Mouse (Mus musculus) ES-Bruce4 (cell line): ENCODE measurements around the gene Arid1b. TPM values are rescaled to one million over a fixed set of nuclear protein-coding genes. Genes with fewer than 3 reads are reported as not detected.

Experiments
- H3K27ac ChIP-seq: 2 replicates; pipeline ENCODE4 v1.5.1; 2012; ENCODE audit warnings: low read length, inconsistent platforms; ENCODE audit not compliant: insufficient read depth
- H3K27me3 ChIP-seq: 2 replicates; pipeline ENCODE4 v1.6.1; 2012; ENCODE audit warnings: mild to moderate bottlenecking, low read length, inconsistent platforms; ENCODE audit not compliant: control insufficient read depth, poor library complexity, insufficient read depth, severe bottlenecking
- H3K36me3 ChIP-seq: 2 replicates; pipeline ENCODE4 v1.6.1; 2012; ENCODE audit warnings: inconsistent platforms, mild to moderate bottlenecking, low read length, moderate library complexity; ENCODE audit not compliant: control insufficient read depth, poor library complexity, insufficient read depth, severe bottlenecking
- H3K4me1 ChIP-seq: one replicate; pipeline ENCODE4 v1.8.1; 2011; ENCODE audit warnings: low read length; ENCODE audit not compliant: control insufficient read depth, insufficient read depth
- H3K4me3 ChIP-seq: 2 replicates; pipeline ENCODE4 v1.5.1; 2011; ENCODE audit warnings: low read depth, mild to moderate bottlenecking, low read length
- H3K9ac ChIP-seq: 2 replicates; pipeline ENCODE4 v1.6.1; 2012; ENCODE audit warnings: low read depth, mild to moderate bottlenecking, inconsistent platforms; ENCODE audit not compliant: poor library complexity, severe bottlenecking
- H3K9me3 ChIP-seq: replicated peaks from 2 replicates; pipeline ENCODE4 v1.6.1; 2012; ENCODE audit warnings: mild to moderate bottlenecking, low read length, inconsistent platforms; ENCODE audit not compliant: control insufficient read depth, poor library complexity, insufficient read depth, severe bottlenecking
- CTCF ChIP-seq: IDR thresholded peaks from one replicate; pipeline ENCODE4 v1.8.1; 2011; ENCODE audit warnings: low read depth, low read length
- EP300 ChIP-seq: IDR thresholded peaks from 2 replicates; pipeline ENCODE4 v1.6.1; 2011; ENCODE audit warnings: low read depth, low read length; ENCODE audit not compliant: insufficient read depth
- POLR2A ChIP-seq: IDR thresholded peaks from one replicate; pipeline ENCODE4 v1.8.1; 2011; ENCODE audit warnings: low read length; ENCODE audit not compliant: insufficient read depth
- polyA plus RNA-seq: library from polyadenylated mRNA; stranded (reverse); fragments of >200 nt; gene quantifications from 2 replicates; pipeline ENCODE4 v1.2.4, GENCODE M21; 2011; ENCODE audit warnings: low read depth; ENCODE audit not compliant: missing spikeins, insufficient read depth, insufficient read length

Arid1b gene
- polyA plus RNA-seq, 1 experiment, result 20.4 TPM

- no peaks in the 10 kb centered on the region for H3K9me3 ChIP-seq
- no peak overlapping the region for H3K4me3 ChIP-seq
- TF ChIP-seq CTCF (peak; percentile 54), POLR2A (no peak), EP300 (no peak)
- H3K4me1 ChIP-seq, result peaks cover 4% of the 10 kb centered on the region
- no peaks in the 10 kb centered on the region for H3K27me3 ChIP-seq
- no peak overlapping the region for H3K27ac ChIP-seq
- H3K9ac ChIP-seq, result no peak overlapping the region
- H3K36me3 ChIP-seq, result no peaks in the 10 kb centered on the region
Observed at GRCm38 (mm10) chr17:5026578-5026977, 32.4 kb downstream of the Arid1b start.

GRCm38 (mm10) chr17:5029148-5029547, 35.0 kb downstream of the Arid1b start:
- Histone ChIP-seq H3K9me3 (no peaks in the 10 kb centered on the region), H3K9ac (no peak overlapping the region), H3K36me3 (no peaks in the 10 kb centered on the region), H3K27me3 (no peaks in the 10 kb centered on the region), H3K4me1 (peaks cover 4% of the 10 kb centered on the region), H3K27ac (no peak overlapping the region), H3K4me3 (no peak overlapping the region)
- TF ChIP-seq EP300, result no peak
- peak; percentile 16 for TF ChIP-seq CTCF

GRCm38 (mm10) chr17:5030290-5030689, 36.2 kb downstream of the Arid1b start:
- Histone ChIP-seq H3K4me1 (peaks cover 4% of the 10 kb centered on the region), H3K9me3 (no peaks in the 10 kb centered on the region), H3K27me3 (no peaks in the 10 kb centered on the region), H3K27ac (no peak overlapping the region), H3K4me3 (no peak overlapping the region), H3K36me3 (no peaks in the 10 kb centered on the region), H3K9ac (no peak overlapping the region)
- no peak for TF ChIP-seq POLR2A

- no peak overlapping the region for H3K27ac ChIP-seq
- peaks cover 4% of the 10 kb centered on the region for H3K4me1 ChIP-seq
- no peaks in the 10 kb centered on the region for H3K36me3 ChIP-seq
- no peak overlapping the region for H3K4me3 ChIP-seq
- H3K27me3 ChIP-seq, result no peaks in the 10 kb centered on the region
- no peaks in the 10 kb centered on the region for H3K9me3 ChIP-seq
- TF ChIP-seq CTCF (no peak), POLR2A (no peak), EP300 (no peak)
- H3K9ac ChIP-seq, result no peak overlapping the region
Observed at GRCm38 (mm10) chr17:5033346-5033745, 39.2 kb downstream of the Arid1b start.

- no peaks in the 10 kb centered on the region for H3K36me3 ChIP-seq
- no peak for TF ChIP-seq POLR2A
- TF ChIP-seq CTCF, result no peak
- H3K9ac ChIP-seq, result no peak overlapping the region
- no peak overlapping the region for H3K4me3 ChIP-seq
- H3K4me1 ChIP-seq, result peaks cover 4% of the 10 kb centered on the region
- H3K27ac ChIP-seq, result no peak overlapping the region
- H3K27me3 ChIP-seq, result no peaks in the 10 kb centered on the region
- no peaks in the 10 kb centered on the region for H3K9me3 ChIP-seq
Observed at GRCm38 (mm10) chr17:5034201-5034600, 40.1 kb downstream of the Arid1b start.

- Histone ChIP-seq H3K36me3 (no peaks in the 10 kb centered on the region), H3K9me3 (no peaks in the 10 kb centered on the region), H3K4me3 (no peak overlapping the region), H3K27me3 (no peaks in the 10 kb centered on the region), H3K4me1 (no peaks in the 10 kb centered on the region), H3K27ac (no peak overlapping the region), H3K9ac (no peak overlapping the region)
- TF ChIP-seq CTCF (no peak), EP300 (no peak), POLR2A (no peak)
Observed at GRCm38 (mm10) chr17:5036200-5036835, 42.2 kb downstream of the Arid1b start.
